Mouse (Mus musculus): ENCODE measurements around the gene Olfr1391. TPM values are rescaled to one million over a fixed set of nuclear protein-coding genes. Genes with fewer than 3 reads are reported as not detected.
"Not testable (repeated sequence)": the region's sequence is repeated elsewhere in the genome, so short reads cannot be mapped to it uniquely, and the experiment has no call there.

The Olfr1391 gene
- not detected in 2 replicates for polyA plus RNA-seq (2015; fragmentation: Nextera tagmentation; extraction: Ambion mirVana)

DNA sequence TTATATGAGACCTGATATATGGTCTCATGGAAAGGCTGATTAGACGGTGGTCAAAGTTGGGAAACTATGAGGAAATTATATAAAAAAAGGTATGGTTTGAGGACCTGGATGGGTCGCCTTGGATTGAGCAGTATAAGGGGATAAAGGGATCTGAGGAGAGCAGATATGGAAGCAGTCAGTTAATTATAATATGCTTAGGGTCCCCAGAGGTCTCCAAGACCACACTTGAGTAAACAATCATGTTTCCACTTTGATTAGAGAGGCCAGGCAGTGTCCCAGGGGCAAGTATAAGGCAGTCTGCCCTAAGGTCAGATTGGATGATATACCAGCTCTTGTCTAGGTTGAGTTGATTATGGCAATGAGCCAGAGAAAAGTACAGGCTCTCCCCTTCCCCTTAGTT lies at the start of gene Olfr1391:
Gene Olfr1391, plus strand, starts transcription at position 301 of the 400 bp plus-strand sequence.
- no peak within 1 kb of the TSS for H3K4me2 ChIP-seq
- no peak for ATAC-seq
- no peaks in the 10 kb centered on the region for H3K36me3 ChIP-seq (ENCODE audit: poor library complexity, severe bottlenecking)
- H3K4me1 ChIP-seq, result no peaks in the 10 kb centered on the region
- H3K9ac ChIP-seq, result no peak within 1 kb of the TSS
- H3K9me3 ChIP-seq (replicated peaks), result no peaks in the 10 kb centered on the region
- H3K27ac ChIP-seq, result no peak within 1 kb of the TSS
- no peaks in the 10 kb centered on the region for H3K27me3 ChIP-seq
- no peak within 1 kb of the TSS for H3K4me3 ChIP-seq
- 87% methylated on average over 2 of the region's 2 CpGs for WGBS

DNA sequence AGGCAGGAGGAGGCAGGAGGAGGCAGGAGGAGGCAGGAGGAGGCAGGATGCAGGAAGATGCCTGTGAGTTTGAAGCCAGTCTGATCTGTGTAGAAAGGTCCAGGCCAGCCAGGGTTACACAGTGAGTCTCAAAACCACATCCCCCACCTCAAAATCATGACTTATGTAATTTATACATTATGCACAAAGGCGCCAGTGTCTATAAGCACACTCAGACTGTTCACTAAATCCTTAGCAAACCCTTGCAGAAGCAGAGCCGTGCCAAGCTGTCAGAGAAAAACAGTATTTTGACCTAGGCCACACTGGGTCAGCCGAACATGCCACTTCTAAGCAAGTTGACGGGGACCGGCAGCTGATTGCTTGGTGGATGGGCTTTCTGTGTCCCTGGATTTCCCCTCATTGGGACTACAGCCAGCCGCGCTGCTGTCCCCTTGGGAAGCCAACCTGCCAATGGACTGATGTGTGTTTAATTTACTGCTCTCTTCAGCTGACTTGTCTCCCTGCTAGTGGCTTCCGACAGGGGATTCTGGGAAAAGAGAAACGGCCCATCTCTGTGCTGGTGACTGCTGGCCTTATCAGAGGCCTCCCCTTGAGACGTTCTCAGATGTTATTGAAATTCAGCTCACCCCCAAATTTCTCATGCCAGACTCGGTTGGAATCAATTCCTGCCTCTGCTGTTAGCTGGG lies 48.6 kb upstream of the Olfr1391 start:
- Histone ChIP-seq H3K4me2 (no peak overlapping the region), H3K9me3 (replicated peaks) (no peaks in the 10 kb centered on the region), H3K9ac (no peak overlapping the region), H3K27ac (no peak overlapping the region), H3K36me3 (ENCODE audit: poor library complexity, severe bottlenecking) (no peaks in the 10 kb centered on the region), H3K4me1 (no peaks in the 10 kb centered on the region), H3K4me3 (no peak overlapping the region), H3K27me3 (no peaks in the 10 kb centered on the region)
- 78% methylated on average over 11 of the region's 11 CpGs for WGBS
- ATAC-seq, result no peak

DNA sequence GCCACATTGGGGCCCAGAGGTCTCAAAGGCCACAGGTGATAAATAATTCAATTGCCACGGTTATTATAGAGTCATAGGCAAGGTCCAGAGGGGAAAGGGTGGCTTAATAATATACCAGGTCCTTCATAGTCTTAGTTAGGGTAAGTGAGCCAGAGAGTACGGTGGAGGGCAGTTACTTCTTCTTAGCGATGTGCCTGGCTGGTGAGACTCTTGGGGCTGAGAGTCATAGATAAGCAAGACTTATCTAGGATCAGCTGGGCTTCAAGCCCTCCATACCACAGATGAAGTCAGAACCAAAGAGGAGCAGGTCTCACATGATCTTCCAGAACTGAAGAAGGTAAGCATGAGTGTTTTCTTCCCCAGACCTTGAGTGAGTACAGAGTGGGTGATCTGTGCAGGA lies 44.3 kb upstream of the Olfr1391 start, which contains the start of gene Olfr1393:
Gene Olfr1393, plus strand, starts transcription at position 83 of the 400 bp plus-strand sequence.
- H3K27me3 ChIP-seq, result no peaks in the 10 kb centered on the region
- no peak within 1 kb of the TSS for H3K9ac ChIP-seq
- no peak within 1 kb of the TSS for H3K4me2 ChIP-seq
- no peak for ATAC-seq
- 88% methylated on average over 3 of the region's 3 CpGs for WGBS
- H3K4me1 ChIP-seq, result no peaks in the 10 kb centered on the region
- H3K36me3 ChIP-seq (ENCODE audit: poor library complexity, severe bottlenecking), result no peaks in the 10 kb centered on the region
- no peak within 1 kb of the TSS for H3K4me3 ChIP-seq
- no peak within 1 kb of the TSS for H3K27ac ChIP-seq
- no peaks in the 10 kb centered on the region for H3K9me3 ChIP-seq (replicated peaks)

DNA sequence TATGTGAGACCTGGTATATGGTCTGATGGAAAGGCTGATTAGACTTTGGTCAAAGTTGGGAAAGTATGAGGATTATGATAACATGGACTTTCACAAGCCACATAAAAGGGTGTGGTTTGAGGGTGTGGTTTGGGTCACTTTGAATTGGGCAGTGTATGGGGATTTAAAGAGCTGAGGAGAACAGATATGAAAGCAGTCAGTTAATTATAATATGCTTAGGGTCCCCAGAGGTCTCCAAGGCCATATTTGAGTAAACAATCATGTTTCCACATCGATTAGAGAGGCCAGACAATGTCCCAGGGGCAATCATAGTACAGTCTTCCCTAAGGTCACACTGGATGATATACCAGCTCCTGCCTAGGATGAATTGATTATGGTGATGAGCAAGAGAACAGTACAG lies 37.6 kb upstream of the Olfr1391 start, which contains the start of gene Olfr1392:
Gene Olfr1392, plus strand, starts transcription at position 301 of the 400 bp plus-strand sequence.
- not testable (repeated sequence) for H3K9ac ChIP-seq; H3K4me1 ChIP-seq; H3K27me3 ChIP-seq; H3K4me3 ChIP-seq; ATAC-seq; H3K9me3 ChIP-seq (replicated peaks); H3K27ac ChIP-seq; H3K36me3 ChIP-seq (ENCODE audit: poor library complexity, severe bottlenecking); H3K4me2 ChIP-seq
- 62% methylated on average over 1 of the region's 1 CpGs for WGBS

DNA sequence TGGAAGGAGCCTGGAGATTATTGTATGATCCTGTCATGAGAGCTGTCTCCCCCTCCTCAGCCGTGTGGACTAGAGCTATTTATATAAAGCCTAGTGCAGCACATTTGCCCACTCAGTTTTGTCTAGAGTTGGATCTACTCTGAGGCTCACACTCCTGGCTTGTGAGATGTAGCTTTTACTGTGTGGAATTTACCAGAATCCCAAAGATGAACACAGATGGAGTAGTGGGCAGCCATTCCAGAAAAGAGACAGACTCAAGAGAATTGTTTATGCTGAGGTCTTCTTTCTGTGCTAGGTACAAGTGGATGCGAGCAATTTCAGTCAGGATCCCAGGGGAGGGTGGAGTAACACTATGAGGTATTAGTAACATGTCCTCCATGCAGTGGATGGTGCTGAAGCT lies 35.3 kb upstream of the Olfr1391 start:
- no peak overlapping the region for H3K9ac ChIP-seq
- WGBS, result 80% methylated on average over 2 of the region's 2 CpGs

DNA sequence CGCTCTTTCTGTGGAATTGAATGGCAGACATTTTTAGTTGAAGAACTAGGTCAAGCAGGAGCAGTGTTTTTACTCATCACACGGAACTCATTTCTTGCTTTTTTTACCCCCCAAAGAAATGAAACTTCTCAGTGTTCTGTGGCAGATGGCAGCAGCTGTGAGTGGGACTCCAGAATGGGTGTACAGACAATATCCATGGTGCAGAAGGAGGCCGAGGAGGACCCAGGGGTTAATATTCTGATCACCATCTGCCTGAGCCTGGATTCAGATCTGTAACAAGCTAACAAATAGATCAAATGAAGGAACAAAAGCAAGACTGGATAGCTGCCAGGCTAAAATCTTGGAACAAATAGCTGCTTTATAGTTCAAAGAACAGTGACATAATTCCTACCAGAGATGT lies 29.8 kb upstream of the Olfr1391 start:
- WGBS, result 45% methylated on average over 3 of the region's 3 CpGs
- Histone ChIP-seq H3K4me1 (no peaks in the 10 kb centered on the region), H3K36me3 (ENCODE audit: poor library complexity, severe bottlenecking) (no peaks in the 10 kb centered on the region), H3K27ac (no peak overlapping the region), H3K4me2 (no peak overlapping the region), H3K27me3 (no peaks in the 10 kb centered on the region), H3K4me3 (no peak overlapping the region), H3K9me3 (replicated peaks) (no peaks in the 10 kb centered on the region), H3K9ac (no peak overlapping the region)
- ATAC-seq, result no peak; the same call in 1 of the 2 replicates

More for the DNA sequence above, 35.3 kb upstream of the Olfr1391 start:
- no peaks in the 10 kb centered on the region for H3K9me3 ChIP-seq (replicated peaks)
- no peaks in the 10 kb centered on the region for H3K36me3 ChIP-seq (ENCODE audit: poor library complexity, severe bottlenecking)
- ATAC-seq, result no peak
- no peak overlapping the region for H3K4me3 ChIP-seq
- H3K27ac ChIP-seq, result no peak overlapping the region
- no peak overlapping the region for H3K4me2 ChIP-seq
- H3K4me1 ChIP-seq, result no peaks in the 10 kb centered on the region
- no peaks in the 10 kb centered on the region for H3K27me3 ChIP-seq

DNA sequence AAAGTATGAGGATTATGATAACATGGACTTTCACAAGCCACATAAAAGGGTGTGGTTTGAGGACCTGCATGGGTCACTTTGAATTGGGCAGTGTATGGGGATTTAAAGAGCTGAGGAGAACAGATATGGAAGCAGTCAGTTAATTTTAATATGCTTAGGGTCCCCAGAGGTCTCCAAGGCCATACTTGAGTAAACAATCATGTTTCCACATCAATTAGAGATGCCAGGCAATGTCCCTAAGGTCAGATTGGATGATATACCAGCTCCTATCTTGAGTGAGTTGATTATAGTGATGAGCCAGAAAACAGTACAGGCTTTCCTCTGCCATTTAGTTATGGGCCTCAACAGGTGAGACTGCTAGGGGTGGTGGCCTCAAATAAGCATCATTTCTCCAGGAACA lies 18.1 kb upstream of the Olfr1391 start, which contains the start of gene Olfr10:
Gene Olfr10, plus strand, starts transcription at position 301 of the 400 bp plus-strand sequence.
- Histone ChIP-seq H3K27me3 (no peaks in the 10 kb centered on the region), H3K4me3 (no peak within 1 kb of the TSS), H3K4me2 (no peak within 1 kb of the TSS), H3K4me1 (no peaks in the 10 kb centered on the region), H3K9ac (no peak within 1 kb of the TSS), H3K9me3 (replicated peaks) (no peaks in the 10 kb centered on the region), H3K27ac (no peak within 1 kb of the TSS), H3K36me3 (ENCODE audit: poor library complexity, severe bottlenecking) (no peaks in the 10 kb centered on the region)
- no peak for ATAC-seq

DNA sequence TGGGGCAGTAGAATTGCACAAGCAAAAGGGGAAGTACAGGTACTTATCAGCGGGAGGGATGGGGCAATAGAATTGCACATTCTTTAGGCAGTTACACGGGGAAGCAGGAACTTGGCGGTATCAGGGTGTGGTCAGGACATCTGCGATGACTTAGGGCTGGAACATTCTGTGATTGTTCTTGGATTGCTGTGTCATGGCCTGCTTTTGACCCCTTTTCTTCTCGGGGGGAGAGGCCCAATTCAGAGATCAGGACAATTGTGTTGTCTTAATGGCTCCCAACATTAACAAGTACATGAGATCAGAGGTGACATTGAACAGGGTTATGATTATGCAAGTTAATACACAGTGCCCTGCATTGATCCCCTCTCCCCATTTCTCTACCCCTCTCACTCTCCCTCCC lies 14.0 kb upstream of the Olfr1391 start:
- H3K9me3 ChIP-seq (replicated peaks); H3K36me3 ChIP-seq (ENCODE audit: poor library complexity, severe bottlenecking); ATAC-seq; H3K4me2 ChIP-seq; H3K4me3 ChIP-seq; H3K9ac ChIP-seq; H3K4me1 ChIP-seq; H3K27ac ChIP-seq; H3K27me3 ChIP-seq: not testable (repeated sequence)
- WGBS, result 86% methylated on average over 5 of the region's 5 CpGs

DNA sequence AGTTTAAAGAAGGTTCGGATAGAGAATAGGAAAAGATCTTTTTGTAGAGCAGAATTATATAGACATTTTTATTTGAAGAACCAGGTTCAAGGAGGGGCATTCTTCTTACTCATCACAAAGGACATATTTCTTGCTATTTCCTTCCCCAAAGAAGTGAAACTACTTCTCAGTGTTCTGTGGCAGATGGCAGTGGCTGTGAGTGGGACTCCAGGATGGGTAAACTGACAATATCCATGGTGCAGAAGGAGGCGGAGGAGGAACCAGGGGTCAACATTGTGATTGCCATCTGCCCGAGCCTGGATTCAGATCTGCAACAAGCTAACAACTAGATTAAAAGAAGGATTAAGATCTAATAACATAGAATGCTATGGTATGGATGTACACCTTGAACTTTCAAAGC lies 4.2 kb downstream of the Olfr1391 start:
- Histone ChIP-seq H3K4me2 (no peak overlapping the region), H3K36me3 (ENCODE audit: poor library complexity, severe bottlenecking) (no peaks in the 10 kb centered on the region), H3K9ac (no peak overlapping the region), H3K27ac (no peak overlapping the region), H3K4me1 (no peaks in the 10 kb centered on the region), H3K27me3 (no peaks in the 10 kb centered on the region), H3K9me3 (replicated peaks) (no peaks in the 10 kb centered on the region), H3K4me3 (no peak overlapping the region)
- 85% methylated on average over 3 of the region's 3 CpGs for WGBS
- ATAC-seq, result no peak

DNA sequence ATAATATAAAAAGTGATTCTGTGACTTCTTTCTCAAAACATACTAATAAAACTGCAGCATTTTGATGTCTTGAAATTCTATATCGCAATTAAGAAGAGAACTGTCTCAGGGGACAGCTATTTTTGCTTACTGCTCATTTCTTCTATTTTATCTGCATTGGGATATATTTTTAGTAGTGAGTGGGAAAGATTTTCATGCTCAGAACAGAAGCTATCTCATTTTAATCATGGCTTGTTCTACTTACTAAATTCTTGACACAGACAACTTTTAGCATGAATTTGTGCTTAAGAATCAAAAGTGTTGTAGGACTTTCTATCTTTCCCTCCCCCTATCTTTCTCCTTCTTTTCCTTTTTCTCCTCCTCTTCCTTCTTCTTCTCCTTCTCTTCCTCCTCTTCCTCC lies 7.1 kb downstream of the Olfr1391 start:
- WGBS, result 83% methylated on average over 1 of the region's 1 CpGs
- Histone ChIP-seq H3K9me3 (replicated peaks) (no peaks in the 10 kb centered on the region), H3K4me2 (no peak overlapping the region), H3K27ac (no peak overlapping the region), H3K9ac (no peak overlapping the region), H3K4me1 (no peaks in the 10 kb centered on the region), H3K36me3 (ENCODE audit: poor library complexity, severe bottlenecking) (no peaks in the 10 kb centered on the region), H3K4me3 (no peak overlapping the region), H3K27me3 (no peaks in the 10 kb centered on the region)
- no peak for ATAC-seq

DNA sequence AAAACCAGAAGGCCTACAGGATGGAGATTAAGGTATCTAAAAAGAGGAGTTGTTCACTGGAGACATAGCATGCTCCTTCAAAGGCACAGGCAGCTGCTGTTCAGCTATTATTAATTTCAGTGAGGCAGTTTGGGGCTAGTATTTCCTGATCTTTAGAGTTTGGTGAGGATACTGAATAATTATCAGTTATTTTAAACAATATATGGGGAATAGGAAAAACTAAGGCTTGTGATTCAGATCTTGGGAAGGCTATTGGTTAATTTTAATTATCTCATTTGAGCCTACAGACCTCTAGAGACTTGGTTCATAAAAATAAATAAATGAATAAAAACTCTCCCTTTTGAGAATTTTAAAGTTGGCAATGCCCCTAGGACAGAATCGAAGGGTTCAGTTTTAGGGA lies 12.3 kb downstream of the Olfr1391 start, which contains the start of gene Olfr1390:
Gene Olfr1390, plus strand, starts transcription at position 301 of the 400 bp plus-strand sequence.
- ATAC-seq, result no peak
- no peak within 1 kb of the TSS for H3K4me3 ChIP-seq
- WGBS, result 88% methylated on average over 1 of the region's 1 CpGs

DNA sequence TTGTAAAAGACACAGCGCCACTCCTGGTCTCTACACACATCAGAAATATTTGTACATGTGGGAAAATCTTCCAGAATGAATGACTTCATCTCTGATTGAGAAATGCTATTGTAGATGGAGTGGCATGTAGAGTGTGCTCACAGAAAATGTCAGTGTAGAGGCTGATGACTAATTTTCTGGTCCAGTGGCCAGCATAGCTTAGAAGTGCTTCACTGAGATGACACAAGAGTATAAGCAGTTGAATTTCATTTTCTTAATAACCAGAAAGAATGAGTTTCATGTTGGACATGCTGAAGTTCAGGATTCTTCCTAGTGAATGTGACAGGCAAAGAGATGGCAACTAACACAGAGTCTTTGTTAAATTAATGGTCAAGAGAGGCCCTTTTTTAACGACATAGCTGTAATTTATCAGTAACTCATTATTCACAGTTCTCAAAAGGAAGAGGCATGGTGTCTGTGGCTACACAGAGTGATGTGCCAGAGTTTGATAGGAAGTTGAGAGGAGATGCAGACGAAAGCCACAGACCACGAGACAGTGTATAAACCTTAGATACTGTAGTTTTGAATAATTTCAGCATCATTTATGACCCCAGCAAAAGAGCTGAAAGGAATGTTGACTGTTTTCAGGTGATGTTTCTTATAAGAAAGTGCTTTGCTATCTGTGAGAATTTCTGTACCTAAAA lies 14.7 kb downstream of the Olfr1391 start:
- no peak overlapping the region for H3K4me2 ChIP-seq
- WGBS, result 71% methylated on average over 4 of the region's 4 CpGs
- no peak overlapping the region for H3K9ac ChIP-seq
- H3K27ac ChIP-seq, result no peak overlapping the region
- no peak overlapping the region for H3K4me3 ChIP-seq
- ATAC-seq, result no peak
- no peaks in the 10 kb centered on the region for H3K27me3 ChIP-seq
- H3K36me3 ChIP-seq (ENCODE audit: poor library complexity, severe bottlenecking), result no peaks in the 10 kb centered on the region
- no peaks in the 10 kb centered on the region for H3K9me3 ChIP-seq (replicated peaks)
- H3K4me1 ChIP-seq, result no peaks in the 10 kb centered on the region

More for the DNA sequence above, 12.3 kb downstream of the Olfr1391 start, which contains the start of gene Olfr1390:
- H3K27ac ChIP-seq, result no peak within 1 kb of the TSS
- H3K9me3 ChIP-seq (replicated peaks), result no peaks in the 10 kb centered on the region
- no peaks in the 10 kb centered on the region for H3K36me3 ChIP-seq (ENCODE audit: poor library complexity, severe bottlenecking)
- no peaks in the 10 kb centered on the region for H3K4me1 ChIP-seq
- H3K4me2 ChIP-seq, result no peak within 1 kb of the TSS
- no peak within 1 kb of the TSS for H3K9ac ChIP-seq
- no peaks in the 10 kb centered on the region for H3K27me3 ChIP-seq
